Mouse (Mus musculus) liver, adult 2 months (tissue): ENCODE data around the gene Rhobtb1.

ENCODE experiments used
- CTCF ChIP-seq: fragments of 200-500 bp; IDR thresholded peaks from 2 replicates; pipeline ENCODE4 v1.5.1; 2011; ENCODE audit warnings: low read depth, low read length, control low read depth
- POLR2A ChIP-seq: fragments of 200-500 bp; IDR thresholded peaks from 2 replicates; pipeline ENCODE4 v1.6.1; 2011; ENCODE audit warnings: low read length, control low read depth; ENCODE audit not compliant: insufficient read depth; ENCODE audit errors: extremely low read depth

- TF ChIP-seq POLR2A: no peak
- TF ChIP-seq CTCF: no peak
Observed at GRCm38 (mm10) chr10:69187773-69188443, 36.7 kb downstream of the Rhobtb1 start.
